Mouse (Mus musculus) testis, adult 2 months (tissue): ENCODE results near the gene Arhgef5. TPM values are rescaled to one million over a fixed set of nuclear protein-coding genes. Genes with fewer than 3 reads are reported as not detected.
"Not testable (repeated sequence)": the region's sequence is repeated elsewhere in the genome, so short reads cannot be mapped to it uniquely, and the experiment has no call there.

Source experiments
- H3K27ac ChIP-seq: fragments of 200-500 bp; 2 replicates; pipeline ENCODE4 v1.5.1; 2012; ENCODE audit warnings: low read depth, low read length; ENCODE audit not compliant: control insufficient read depth, insufficient read depth
- H3K27me3 ChIP-seq: fragments of 200-500 bp; 2 replicates; pipeline ENCODE4 v1.6.1; 2012; ENCODE audit warnings: mild to moderate bottlenecking, low read length, moderate library complexity; ENCODE audit not compliant: control insufficient read depth, insufficient read depth
- H3K36me3 ChIP-seq: fragments of 200-500 bp; 2 replicates; pipeline ENCODE4 v1.6.1; 2012; ENCODE audit warnings: mild to moderate bottlenecking, low read length; ENCODE audit not compliant: control insufficient read depth, insufficient read depth
- H3K4me1 ChIP-seq: fragments of 200-500 bp; 2 replicates; pipeline ENCODE4 v1.6.1; 2012; ENCODE audit warnings: low read length; ENCODE audit not compliant: control insufficient read depth, insufficient read depth
- H3K4me3 ChIP-seq: fragments of 200-500 bp; 2 replicates; pipeline ENCODE4 v1.5.1; 2012; ENCODE audit warnings: low read depth, mild to moderate bottlenecking, low read length, moderate library complexity, mixed read lengths; ENCODE audit not compliant: control insufficient read depth
- CTCF ChIP-seq: fragments of 200-500 bp; IDR thresholded peaks from 2 replicates; pipeline ENCODE4 v1.5.1; 2012; ENCODE audit warnings: low read depth, mild to moderate bottlenecking, inconsistent platforms, low read length, moderate library complexity; ENCODE audit not compliant: control insufficient read depth, insufficient read depth, insufficient replicate concordance
- POLR2A ChIP-seq: fragments of 200-500 bp; IDR thresholded peaks from 2 replicates; pipeline ENCODE4 v1.6.1; 2012; ENCODE audit warnings: low read depth, mild to moderate bottlenecking, inconsistent platforms, low read length, moderate library complexity; ENCODE audit not compliant: control insufficient read depth
- polyA plus RNA-seq: library from polyadenylated mRNA; depleted of rRNA; stranded (reverse); fragments of >200 nt; gene quantifications from 2 replicates; pipeline ENCODE4 v1.2.3, GENCODE M21; 2012; rRNA removed

Arhgef5 gene
- 1.5 and 2.2 TPM in 2 replicates for polyA plus RNA-seq

GRCm38 (mm10) chr6:43265363-43266041 is at the start of gene Arhgef5:
Gene Arhgef5 (plus strand): TSS chr6:43265582.
- Histone ChIP-seq H3K36me3 (no peaks in the 10 kb centered on the region), H3K27me3 (peaks cover 3% of the 10 kb centered on the region; the same call in 1 of the 2 replicates), H3K4me1 (peaks cover 9% of the 10 kb centered on the region), H3K27ac (peak within 1 kb of the TSS; percentile 54), H3K4me3 (peak within 1 kb of the TSS; percentile 82)
- TF ChIP-seq POLR2A (no peak), CTCF (no peak)

DNA sequence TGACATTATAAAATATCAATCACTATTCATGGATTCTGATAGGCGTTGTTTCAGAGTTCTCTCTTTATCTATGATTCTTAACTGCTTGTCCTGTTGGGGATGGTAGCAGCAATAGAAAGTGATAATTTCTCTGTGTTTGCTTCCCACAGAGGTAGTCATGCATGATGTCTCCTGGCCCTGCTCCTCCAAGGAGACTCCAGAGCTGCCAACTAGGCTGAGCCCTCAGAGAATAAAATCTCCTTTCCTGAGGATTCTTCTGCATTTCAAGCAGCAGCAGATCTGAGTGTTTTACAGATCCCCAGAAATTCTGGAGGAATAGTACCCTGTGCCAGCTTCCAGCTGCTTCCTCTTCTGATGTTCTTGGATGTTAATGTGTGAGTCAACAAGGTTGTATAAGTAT is 34.1 kb upstream of the Arhgef5 start, which contains the start of gene Olfr47:
Olfr47 (plus strand) TSS at position 275 of the 400 bp plus-strand sequence.
- H3K27ac ChIP-seq, H3K36me3 ChIP-seq, H3K27me3 ChIP-seq, H3K4me1 ChIP-seq, H3K4me3 ChIP-seq: not testable (repeated sequence)

- no peak overlapping the region for H3K4me3 ChIP-seq
- no peak overlapping the region for H3K27ac ChIP-seq
- H3K36me3 ChIP-seq = no peaks in the 10 kb centered on the region
- no peaks in the 10 kb centered on the region for H3K27me3 ChIP-seq
- no peaks in the 10 kb centered on the region for H3K4me1 ChIP-seq
- TF ChIP-seq POLR2A (no peak), CTCF (peak; percentile 19; the same call in 1 of the 2 replicates)
Observed at GRCm38 (mm10) chr6:43242061-43242460, 23.3 kb upstream of the Arhgef5 start.

DNA sequence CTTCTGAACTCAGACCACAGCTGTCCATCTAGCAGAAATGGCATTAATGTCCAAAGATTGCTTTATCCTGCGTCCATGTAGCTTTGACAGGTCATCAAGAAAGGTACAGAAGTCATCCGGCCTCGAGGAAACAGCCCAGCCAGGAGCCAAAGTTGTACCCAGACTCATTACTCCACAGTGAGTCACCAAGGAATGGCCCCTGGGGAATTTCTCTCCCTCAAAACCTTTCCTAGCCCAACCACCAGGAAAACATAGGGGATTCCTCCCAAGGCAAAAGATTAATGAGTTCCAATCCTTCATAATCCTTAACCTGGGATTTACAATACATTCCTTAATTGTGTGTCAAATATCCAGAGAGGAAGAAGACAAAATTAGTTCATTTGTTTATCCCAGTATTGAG is 18.0 kb upstream of the Arhgef5 start:
- no peaks in the 10 kb centered on the region for H3K27me3 ChIP-seq
- no peaks in the 10 kb centered on the region for H3K4me1 ChIP-seq
- no peak overlapping the region for H3K4me3 ChIP-seq
- H3K36me3 ChIP-seq = no peaks in the 10 kb centered on the region
- no peak overlapping the region for H3K27ac ChIP-seq
- no peak for TF ChIP-seq POLR2A
- no peak for TF ChIP-seq CTCF

GRCm38 (mm10) chr6:43252994-43253393 is 12.4 kb upstream of the Arhgef5 start:
- TF ChIP-seq CTCF = no peak
- no peak for TF ChIP-seq POLR2A
- Histone ChIP-seq H3K27me3 (no peaks in the 10 kb centered on the region), H3K4me3 (no peak overlapping the region), H3K4me1 (no peaks in the 10 kb centered on the region), H3K36me3 (no peaks in the 10 kb centered on the region), H3K27ac (no peak overlapping the region)

GRCm38 (mm10) chr6:43254193-43254926 is 11.0 kb upstream of the Arhgef5 start:
- Histone ChIP-seq H3K4me1 (no peaks in the 10 kb centered on the region), H3K36me3 (no peaks in the 10 kb centered on the region), H3K27me3 (no peaks in the 10 kb centered on the region), H3K27ac (no peak overlapping the region), H3K4me3 (no peak overlapping the region)
- TF ChIP-seq POLR2A (no peak), CTCF (no peak)

GRCm38 (mm10) chr6:43260756-43261155 is 4.6 kb upstream of the Arhgef5 start:
- TF ChIP-seq POLR2A (no peak), CTCF (no peak)
- Histone ChIP-seq H3K4me1 (peaks cover 8% of the 10 kb centered on the region), H3K4me3 (no peak overlapping the region), H3K27ac (no peak overlapping the region), H3K27me3 (peaks cover 2% of the 10 kb centered on the region; the same call in 1 of the 2 replicates), H3K36me3 (no peaks in the 10 kb centered on the region)
